Comparison of ENCODE assay signal across 16 mouse cellular contexts in the genomic region with DNA sequence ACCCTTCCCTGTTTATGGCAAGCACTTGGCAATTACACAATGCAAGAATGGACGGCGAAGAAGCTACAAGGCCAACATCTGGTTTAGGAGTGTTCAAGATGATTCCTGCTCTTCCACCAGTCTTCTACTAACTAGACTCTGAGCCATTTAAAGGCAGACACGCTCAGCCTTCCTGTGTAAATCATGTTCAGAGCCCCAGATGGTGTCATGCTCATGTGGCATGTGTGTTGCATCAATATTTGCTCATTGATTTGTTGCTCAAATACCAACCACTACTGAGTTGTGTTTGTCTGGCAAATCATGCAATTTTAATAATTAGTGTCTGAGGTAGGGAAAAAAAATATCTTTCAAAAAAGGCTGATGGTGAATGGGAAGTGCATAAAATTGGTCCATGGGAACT.
"Had no signal": no experiment of that assay in that cellular context is flagged by ENCODE, and none has a peak within 500 bp of the region (broad histone marks: within the 10 kb centered on the region; RNA-seq: fewer than 3 reads in every experiment).

No protein-coding gene starts in this region.

- H3K27ac ChIP-seq: neural tube, embryonic 13.5 days; neural tube, embryonic 15.5 days; stomach, embryonic 15.5 days; stomach, postnatal 0 days had no signal

- H3K36me3 ChIP-seq: neural tube, embryonic 13.5 days; neural tube, embryonic 15.5 days; stomach, embryonic 15.5 days had no signal

- H3K4me1 ChIP-seq: neural tube, embryonic 15.5 days; stomach, embryonic 15.5 days had no signal

- H3K9me3 ChIP-seq: neural tube, embryonic 13.5 days; neural tube, embryonic 15.5 days; stomach, embryonic 15.5 days had no signal

- DNase-seq: retina, postnatal 1 day; right cerebral cortex, adult 18-20 months; right cerebral cortex, postnatal 14 days; right cerebral cortex, postnatal 25 days; right cerebral cortex, postnatal 4 days; spleen, adult 18-20 months; thymus, adult 18-20 months; thymus, adult 2 months; thymus, postnatal 14 days; thymus, postnatal 25 days; thymus, postnatal 36 days; thymus, postnatal 4 days had no signal

- H3K9ac ChIP-seq: neural tube, embryonic 13.5 days; neural tube, embryonic 15.5 days; stomach, embryonic 15.5 days had no signal

- H3K4me2 ChIP-seq: neural tube, embryonic 13.5 days; neural tube, embryonic 15.5 days; stomach, embryonic 15.5 days had no signal

- H3K27me3 ChIP-seq: neural tube, embryonic 13.5 days; neural tube, embryonic 15.5 days; stomach, embryonic 15.5 days had no signal

- H3K4me3 ChIP-seq: neural tube, embryonic 13.5 days; neural tube, embryonic 15.5 days; stomach, embryonic 15.5 days had no signal
